Mouse (Mus musculus) erythroblast, embryonic 14.5 days (primary cell): ENCODE measurements around the gene Gm29776.

Experiments
- GATA1 ChIP-seq: IDR thresholded peaks from 2 replicates; pipeline ENCODE4 v1.6.1; 2012; ENCODE audit warnings: low read length, inconsistent platforms, mixed read lengths
- TAL1 ChIP-seq: IDR thresholded peaks from 3 replicates; pipeline ENCODE4 v1.6.1; 2012; ENCODE audit warnings: low read length, inconsistent platforms, mixed read lengths

- TF ChIP-seq TAL1 (no peak), GATA1 (no peak)
These were observed 24.3 kb downstream of the Gm29776 start for GRCm38 (mm10) chr14:54674317-54674716.
